Mouse (Mus musculus) midbrain, postnatal 0 days (tissue): ENCODE data around the gene Ccdc124. TPM values are rescaled to one million over a fixed set of nuclear protein-coding genes. Genes with fewer than 3 reads are reported as not detected.
"Not testable (repeated sequence)": the region's sequence is repeated elsewhere in the genome, so short reads cannot be mapped to it uniquely, and the experiment has no call there.

ENCODE experiments used
- ATAC-seq: fragments of 200-750 bp; cut with Nextera tagmentation; 2 replicates; pipeline ENCODE4 v1.8.0; 2017; ENCODE audit warnings: moderate number of reproducible peaks, mild to moderate bottlenecking, moderate TSS enrichment, moderate library complexity; ENCODE audit not compliant: low FRiP score
- DNase-seq: peaks from one replicate; pipeline ENCODE4 v3.0.0-alpha.2; 2015; ENCODE audit warnings: low spot score
- H3K27ac ChIP-seq: fragments of 300-500 bp; sonication (generic); 2 replicates; pipeline ENCODE4 v1.5.1; 2014; ENCODE audit warnings: low read depth, mild to moderate bottlenecking, low read length, mixed read lengths
- H3K27me3 ChIP-seq: fragments of 300-500 bp; sonication (generic); 2 replicates; pipeline ENCODE4 v1.6.1; 2014; ENCODE audit warnings: low read length, control low read depth, mixed read lengths; ENCODE audit not compliant: insufficient read depth
- H3K36me3 ChIP-seq: fragments of 300-500 bp; sonication (generic); 2 replicates; pipeline ENCODE4 v1.6.1; 2014; ENCODE audit warnings: low read length, control low read depth, mixed read lengths; ENCODE audit not compliant: insufficient read depth
- H3K4me1 ChIP-seq: fragments of 300-500 bp; sonication (generic); 2 replicates; pipeline ENCODE4 v1.6.1; 2014; ENCODE audit warnings: mild to moderate bottlenecking, control low read depth, antibody characterized with exemption, low read length, mixed read lengths; ENCODE audit not compliant: insufficient read depth
- H3K4me2 ChIP-seq: fragments of 300-500 bp; sonication (generic); 2 replicates; pipeline ENCODE4 v1.6.1; 2014; ENCODE audit warnings: low read depth, mild to moderate bottlenecking, low read length, mixed read lengths; ENCODE audit not compliant: poor library complexity, severe bottlenecking
- H3K4me3 ChIP-seq: fragments of 300-500 bp; sonication (generic); 2 replicates; pipeline ENCODE4 v1.5.1; 2014; ENCODE audit warnings: low read depth, mild to moderate bottlenecking, low read length, moderate library complexity
- H3K9ac ChIP-seq: fragments of 300-500 bp; sonication (generic); replicated peaks from 2 replicates; pipeline ENCODE4 v1.6.1; 2014; ENCODE audit warnings: mild to moderate bottlenecking, low read length, moderate library complexity, mixed read lengths; ENCODE audit not compliant: poor library complexity, severe bottlenecking
- H3K9me3 ChIP-seq: fragments of 300-500 bp; sonication (generic); 2 replicates; pipeline ENCODE4 v1.6.1; 2016; ENCODE audit warnings: low read length, control low read depth
- CTCF ChIP-seq: IDR thresholded peaks from 2 replicates; pipeline ENCODE4 v1.5.1; 2016; ENCODE audit warnings: antibody characterized with exemption, mild to moderate bottlenecking
- WGBS: fragments of 180-500 bp; shearing (Covaris S2); extraction: QIAGEN DNeasy Blood & Tissue Kit; methylation state at CpG from one replicate; pipeline ENCODE4 v1.1.7; 2014; 5-methylcytosine and 5-hydroxymethylcytosine counted together
- microRNA-seq: library from miRNA; unstranded; fragments of <30 nt; microRNA quantifications from one replicate; pipeline ENCODE4, GENCODE M21; 2016; ENCODE audit warnings: borderline number of aligned reads
- polyA plus RNA-seq: library from polyadenylated mRNA; unstranded; fragments of >200 nt; fragmentation: Nextera tagmentation; extraction: Ambion mirVana; gene quantifications from 2 replicates; pipeline ENCODE4 v1.2.1, GENCODE M21; 2015
- total RNA-seq: library from RNA; depleted of rRNA; stranded (reverse); fragments of >200 nt; gene quantifications from 2 replicates; pipeline ENCODE4 v1.2.3, GENCODE M21; 2014; rRNA removed

The Ccdc124 gene
- total and polyA plus RNA-seq, 2 experiments from 2014 or later, result 48.6 to 159 TPM

- H3K9me3 ChIP-seq, result 0 out of 2 replicates have a peak, but pooled peaks cover 2% of the 10 kb centered on the region
- H3K4me3 ChIP-seq, result no peak overlapping the region
- WGBS, result 87% methylated on average over 7 of the region's 7 CpGs
- no peaks in the 10 kb centered on the region for H3K36me3 ChIP-seq
- no peaks in the 10 kb centered on the region for H3K4me1 ChIP-seq
- no peak overlapping the region for H3K27ac ChIP-seq
- DNase-seq (no peak), ATAC-seq (no peak)
- H3K4me2 ChIP-seq, result no peak overlapping the region
- H3K27me3 ChIP-seq, result peaks cover 18% of the 10 kb centered on the region
- no peak overlapping the region for H3K9ac ChIP-seq
- no peak for TF ChIP-seq CTCF
These were observed 49.9 kb downstream of the Ccdc124 start for GRCm38 (mm10) chr8:70823802-70824201.

- H3K4me1 ChIP-seq, DNase-seq, H3K27ac ChIP-seq, H3K9me3 ChIP-seq, H3K4me2 ChIP-seq, H3K36me3 ChIP-seq, H3K9ac ChIP-seq, ATAC-seq, H3K4me3 ChIP-seq: not testable (repeated sequence)
- peaks cover 18% of the 10 kb centered on the region for H3K27me3 ChIP-seq
- 78% methylated on average over 3 of the region's 3 CpGs for WGBS
These were observed 51.1 kb downstream of the Ccdc124 start for GRCm38 (mm10) chr8:70822594-70822993.

DNA sequence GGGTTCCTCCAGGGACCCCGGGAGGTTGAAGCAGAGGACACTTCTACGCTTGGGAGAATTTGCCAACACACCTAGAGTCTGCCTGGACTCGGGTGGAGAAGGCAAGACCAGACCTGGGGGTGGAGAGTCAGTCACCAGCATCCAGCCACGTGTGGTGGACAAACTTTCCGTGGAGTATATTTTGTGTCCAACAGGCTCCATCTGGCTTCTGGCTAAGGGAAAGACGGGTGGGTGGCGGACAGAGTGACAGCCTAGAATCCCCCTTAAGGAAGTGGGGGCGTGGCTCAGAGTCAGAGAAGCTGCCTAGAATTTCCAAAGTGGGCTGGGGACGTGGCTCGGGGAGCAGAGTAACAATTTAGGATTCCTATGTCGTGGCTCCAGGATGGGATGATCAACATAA lies 51.7 kb downstream of the Ccdc124 start:
- no peak for ATAC-seq
- no peak overlapping the region for H3K27ac ChIP-seq
- DNase-seq, result no peak
- no peak overlapping the region for H3K4me2 ChIP-seq
- H3K4me3 ChIP-seq, result no peak overlapping the region
- 48% methylated on average over 11 of the region's 11 CpGs for WGBS
- peaks cover 18% of the 10 kb centered on the region for H3K27me3 ChIP-seq
- no peak overlapping the region for H3K9ac ChIP-seq
- no peaks in the 10 kb centered on the region for H3K4me1 ChIP-seq
- TF ChIP-seq CTCF, result no peak
- H3K9me3 ChIP-seq, result 0 out of 2 replicates have a peak, but pooled peaks cover 2% of the 10 kb centered on the region
- no peaks in the 10 kb centered on the region for H3K36me3 ChIP-seq

- peak; percentile 87 for TF ChIP-seq CTCF
- Histone ChIP-seq H3K27ac (no peak overlapping the region), H3K36me3 (no peaks in the 10 kb centered on the region), H3K27me3 (peaks cover 20% of the 10 kb centered on the region), H3K4me3 (no peak overlapping the region), H3K9me3 (0 out of 2 replicates have a peak, but pooled peaks cover 2% of the 10 kb centered on the region), H3K4me1 (no peaks in the 10 kb centered on the region), H3K9ac (no peak overlapping the region), H3K4me2 (no peak overlapping the region)
- 18% methylated on average over 30 of the region's 30 CpGs for WGBS
- peak; percentile 53 for DNase-seq
- ATAC-seq, result no peak
These were observed 52.3 kb downstream of the Ccdc124 start for GRCm38 (mm10) chr8:70821399-70821962.

DNA sequence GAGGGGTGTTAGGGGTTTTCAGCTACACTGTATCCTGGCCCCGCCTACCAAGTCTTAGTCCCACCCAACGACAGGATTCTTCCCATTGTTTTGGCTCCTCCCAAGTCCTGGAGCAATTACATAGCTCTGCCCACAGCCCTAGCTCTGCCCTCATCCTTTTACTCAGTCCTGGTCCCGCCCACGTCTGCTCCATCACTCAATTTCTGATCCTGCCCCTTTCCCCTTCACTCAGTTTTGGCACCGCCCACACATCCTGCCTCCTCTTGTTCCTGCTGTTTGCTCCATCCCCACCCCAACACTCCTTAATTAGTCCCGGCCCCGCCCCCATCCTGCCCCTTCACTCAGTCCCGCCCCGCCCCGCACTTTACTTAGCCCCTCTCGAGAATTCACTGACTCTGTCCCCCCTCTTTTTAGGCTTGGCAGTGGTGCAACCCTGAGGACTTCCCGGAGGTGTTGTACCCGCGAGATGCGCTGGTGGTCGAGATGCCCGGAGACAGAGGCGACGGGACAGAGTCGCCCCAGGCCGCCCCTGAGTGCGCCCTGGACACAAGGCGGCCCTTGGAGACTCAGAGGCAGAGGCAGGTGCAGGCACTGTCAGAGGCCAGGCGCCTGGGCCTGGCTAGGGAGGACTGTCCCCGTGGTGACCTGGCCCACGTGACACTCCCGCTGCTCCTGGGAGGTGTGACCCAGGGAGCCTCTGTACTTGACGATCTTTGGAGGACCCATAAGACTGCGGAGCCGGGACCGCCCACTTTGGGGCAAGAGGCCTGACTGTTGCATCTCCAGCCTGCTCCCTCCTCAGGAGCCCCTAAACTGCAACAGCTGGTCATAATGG lies 53.4 kb downstream of the Ccdc124 start:
- Histone ChIP-seq H3K27ac (no peak overlapping the region), H3K4me1 (no peaks in the 10 kb centered on the region), H3K9me3 (0 out of 2 replicates have a peak, but pooled peaks cover 2% of the 10 kb centered on the region), H3K4me2 (no peak overlapping the region), H3K27me3 (peaks cover 22% of the 10 kb centered on the region), H3K9ac (no peak overlapping the region), H3K4me3 (no peak overlapping the region), H3K36me3 (no peaks in the 10 kb centered on the region)
- ATAC-seq, result peak; percentile 38; the same call in 1 of the 2 replicates
- no peak for TF ChIP-seq CTCF
- 2% methylated on average over 31 of the region's 31 CpGs for WGBS
- no peak for DNase-seq

Small RNAs within 50 kb of the gene (microRNA-seq; reads per million reads assigned to microRNA genes)
- gene Mir7067, result not detected

Other genes starting within 250 kb of the Ccdc124 start
- gene Gdf15, start 241.5 kb downstream of the Ccdc124 start, total RNA-seq, result 0.22 and 1.8 TPM in 2 replicates
- gene Gdf15, start 241.5 kb downstream of the Ccdc124 start, polyA plus RNA-seq, result 0.26 and 0.32 TPM in 2 replicates
- gene Pgpep1, start 213.5 kb downstream of the Ccdc124 start, total RNA-seq, result 40.2 and 60.6 TPM in 2 replicates
- 37.6 and 50.6 TPM in 2 replicates for gene Pgpep1, start 213.5 kb downstream of the Ccdc124 start, polyA plus RNA-seq
- 140 and 312 TPM in 2 replicates for gene Lsm4, start 200.7 kb downstream of the Ccdc124 start, total RNA-seq
- gene Lsm4, start 200.7 kb downstream of the Ccdc124 start, polyA plus RNA-seq, result 157 and 169 TPM in 2 replicates
- gene Jund, start 175.0 kb downstream of the Ccdc124 start, total RNA-seq, result 470 and 553 TPM in 2 replicates
- gene Jund, start 175.0 kb downstream of the Ccdc124 start, polyA plus RNA-seq, result 91.0 and 99.3 TPM in 2 replicates
- 0.22 TPM in 1 of 2 replicates, not detected in the other for gene Iqcn, start 170.5 kb downstream of the Ccdc124 start, total RNA-seq
- gene Iqcn, start 170.5 kb downstream of the Ccdc124 start, polyA plus RNA-seq, result 0.06 and 0.07 TPM in 2 replicates
- not detected in 2 replicates for gene Gm3336, start 155.4 kb downstream of the Ccdc124 start, total RNA-seq
- gene Gm3336, start 155.4 kb downstream of the Ccdc124 start, polyA plus RNA-seq, result not detected in 2 replicates
- gene Pde4c, start 150.2 kb downstream of the Ccdc124 start, total RNA-seq, result 0.77 and 1.5 TPM in 2 replicates
- 0.21 and 0.39 TPM in 2 replicates for gene Pde4c, start 150.2 kb downstream of the Ccdc124 start, polyA plus RNA-seq
- gene Rab3a, start 119.3 kb downstream of the Ccdc124 start, total RNA-seq, result 649 and 670 TPM in 2 replicates
- gene Rab3a, start 119.3 kb downstream of the Ccdc124 start, polyA plus RNA-seq, result 726 and 813 TPM in 2 replicates
- 27.8 and 29.2 TPM in 2 replicates for gene Mpv17l2, start 113.0 kb downstream of the Ccdc124 start, total RNA-seq
- gene Mpv17l2, start 113.0 kb downstream of the Ccdc124 start, polyA plus RNA-seq, result 43.7 and 45.8 TPM in 2 replicates
- gene Pik3r2, start 97.2 kb downstream of the Ccdc124 start, total RNA-seq, result 141 and 159 TPM in 2 replicates
- gene Pik3r2, start 97.2 kb downstream of the Ccdc124 start, polyA plus RNA-seq, result 102 and 113 TPM in 2 replicates
- gene Mast3, start 68.9 kb downstream of the Ccdc124 start, total RNA-seq, result 33.2 and 34.1 TPM in 2 replicates
- gene Mast3, start 68.9 kb downstream of the Ccdc124 start, polyA plus RNA-seq, result 20.2 and 24.0 TPM in 2 replicates
- not detected in 2 replicates for gene Il12rb1, start 65.5 kb downstream of the Ccdc124 start, total RNA-seq
- not detected in 2 replicates for gene Il12rb1, start 65.5 kb downstream of the Ccdc124 start, polyA plus RNA-seq
- 13.6 TPM in 2 replicates for gene Arrdc2, start 34.2 kb downstream of the Ccdc124 start, total RNA-seq
- 6.0 and 6.6 TPM in 2 replicates for gene Arrdc2, start 34.2 kb downstream of the Ccdc124 start, polyA plus RNA-seq
- 32.5 and 32.8 TPM in 2 replicates for gene Kcnn1, start 10.7 kb downstream of the Ccdc124 start, total RNA-seq
- gene Kcnn1, start 10.7 kb downstream of the Ccdc124 start, polyA plus RNA-seq, result 10.0 and 10.3 TPM in 2 replicates
- 1.2 and 2.1 TPM in 2 replicates for gene Slc5a5, start 18.8 kb upstream of the Ccdc124 start, total RNA-seq
- 3.7 and 4.1 TPM in 2 replicates for gene Slc5a5, start 18.8 kb upstream of the Ccdc124 start, polyA plus RNA-seq
- 1,447 and 1,819 TPM in 2 replicates for gene Rpl18a, start 23.5 kb upstream of the Ccdc124 start, total RNA-seq
- gene Rpl18a, start 23.5 kb upstream of the Ccdc124 start, polyA plus RNA-seq, result 2,274 and 2,285 TPM in 2 replicates
- 87.7 and 93.7 TPM in 2 replicates for gene Map1s, start 32.0 kb upstream of the Ccdc124 start, total RNA-seq
- 59.1 and 59.8 TPM in 2 replicates for gene Map1s, start 32.0 kb upstream of the Ccdc124 start, polyA plus RNA-seq